Comparison of ENCODE assay signal across 10 mouse cellular contexts in the genomic region with DNA sequence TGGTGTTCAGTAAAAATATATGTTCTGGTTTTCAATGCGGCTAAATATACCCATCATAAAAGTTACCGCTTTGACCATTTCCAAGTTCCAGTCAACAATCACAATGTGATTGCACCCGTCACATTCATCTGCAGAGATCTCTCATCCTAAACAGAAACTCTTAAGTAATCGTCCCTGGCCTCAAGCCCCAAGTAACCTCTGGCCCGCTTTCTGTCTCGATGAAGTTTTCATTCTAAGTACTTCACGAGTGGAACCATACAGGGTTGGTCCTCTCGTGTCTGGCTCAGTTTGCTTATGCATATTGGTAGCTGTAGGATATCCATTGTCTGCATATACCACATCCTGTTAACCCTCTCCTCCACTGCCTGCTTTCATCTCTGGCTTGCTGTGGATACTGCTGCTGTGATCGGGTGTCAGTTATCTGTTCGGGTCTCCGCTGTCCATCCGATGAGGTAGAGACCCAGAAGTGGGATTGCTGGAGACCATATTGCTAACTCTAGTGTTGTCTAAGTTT. TPM values are rescaled to one million over a fixed set of nuclear protein-coding genes. Genes with fewer than 3 reads are reported as not detected.
DNase-seq lines count a peak whose midpoint lies in the region; ATAC-seq lines count a peak whose summit lies in the region.
"Had no signal": no experiment of that assay in that cellular context is flagged by ENCODE, and none has a peak within 500 bp of the region (broad histone marks: within the 10 kb centered on the region; RNA-seq: fewer than 3 reads in every experiment).

No protein-coding gene starts in this region.

- peaks cover 35% of the 10 kb centered on the region for H3K4me1 ChIP-seq in hindbrain, embryonic 12.5 days
- H3K4me1 ChIP-seq in hindbrain, embryonic 16.5 days (ENCODE audit: control insufficient read depth, insufficient read depth, low read depth, low read length), result peaks cover 10% of the 10 kb centered on the region
- H3K4me1 ChIP-seq in embryonic facial prominence, embryonic 12.5 days, result peaks cover 28% of the 10 kb centered on the region
- peaks cover 37% of the 10 kb centered on the region for H3K4me1 ChIP-seq in limb, embryonic 10.5 days

- ATAC-seq in hindbrain, embryonic 12.5 days (ENCODE audit: low FRiP score), result no peak
- ATAC-seq in hindbrain, embryonic 16.5 days, result no peak
- peak; percentile 91 for ATAC-seq in CD4-positive, CD25-positive, alpha-beta regulatory T cell, adult 4 months
- no peak for ATAC-seq in embryonic facial prominence, embryonic 12.5 days (ENCODE audit: insufficient number of reproducible peaks, insufficient read depth, low FRiP score, low TSS enrichment)

- DNase-seq in limb, embryonic 10.5 days (ENCODE audit: low spot score), result no peak
- no peak for DNase-seq in ovary, postnatal 36 days (ENCODE audit: low spot score)
- DNase-seq in adrenal gland, postnatal 4 days (ENCODE audit: low spot score in 2 of 2), result no peak
- no peak for DNase-seq in spleen, postnatal 4 days (ENCODE audit: low spot score in 2 of 2)
- DNase-seq: thymus, adult 2 months had no signal

- no peaks in the 10 kb centered on the region for H3K27me3 ChIP-seq in hindbrain, embryonic 12.5 days
- no peaks in the 10 kb centered on the region for H3K27me3 ChIP-seq in hindbrain, embryonic 16.5 days (replicated peaks; ENCODE audit: control insufficient read depth, insufficient read depth, low read length)
- no peaks in the 10 kb centered on the region for H3K27me3 ChIP-seq in embryonic facial prominence, embryonic 12.5 days
- no peaks in the 10 kb centered on the region for H3K27me3 ChIP-seq in limb, embryonic 10.5 days (ENCODE audit: low read depth, poor library complexity, severe bottlenecking)

- no peaks in the 10 kb centered on the region for H3K36me3 ChIP-seq in hindbrain, embryonic 12.5 days
- H3K36me3 ChIP-seq in hindbrain, embryonic 16.5 days (ENCODE audit: control insufficient read depth, insufficient read depth, low read length), result no peaks in the 10 kb centered on the region
- H3K36me3 ChIP-seq in embryonic facial prominence, embryonic 12.5 days, result no peaks in the 10 kb centered on the region
- peaks cover 5% of the 10 kb centered on the region; the same call in 1 of the 2 replicates for H3K36me3 ChIP-seq in limb, embryonic 10.5 days

- WGBS in hindbrain, embryonic 12.5 days, result 68% methylated on average over 12 of the region's 12 CpGs
- 66% methylated on average over 12 of the region's 12 CpGs for WGBS in hindbrain, embryonic 16.5 days
- WGBS in embryonic facial prominence, embryonic 12.5 days, result 66% methylated on average over 12 of the region's 12 CpGs
- WGBS in limb, embryonic 10.5 days, result 77% methylated on average over 12 of the region's 12 CpGs

- H3K9ac ChIP-seq in hindbrain, embryonic 12.5 days, result no peak overlapping the region
- H3K9ac ChIP-seq in hindbrain, embryonic 16.5 days (ENCODE audit: low read depth, low read length), result no peak overlapping the region
- no peak overlapping the region for H3K9ac ChIP-seq in embryonic facial prominence, embryonic 12.5 days
- H3K9ac ChIP-seq: liver, embryonic 14.5 days had no signal

- H3K27ac ChIP-seq in hindbrain, embryonic 12.5 days, result 0 out of 2 replicates have a peak overlapping the region, but pooled peaks have one; percentile 62
- H3K27ac ChIP-seq in hindbrain, embryonic 16.5 days (ENCODE audit: low read depth, low read length), result no peak overlapping the region
- peak overlapping the region; percentile 32; the same call in 1 of the 2 replicates for H3K27ac ChIP-seq in embryonic facial prominence, embryonic 12.5 days
- peak overlapping the region; percentile 59; the same call in 1 of the 2 replicates for H3K27ac ChIP-seq in limb, embryonic 10.5 days
- H3K27ac ChIP-seq: liver, embryonic 14.5 days had no signal

- no peaks in the 10 kb centered on the region for H3K9me3 ChIP-seq in hindbrain, embryonic 12.5 days (replicated peaks)
- no peaks in the 10 kb centered on the region for H3K9me3 ChIP-seq in hindbrain, embryonic 16.5 days (ENCODE audit: control insufficient read depth, low read length)
- no peaks in the 10 kb centered on the region for H3K9me3 ChIP-seq in embryonic facial prominence, embryonic 12.5 days
- H3K9me3 ChIP-seq in limb, embryonic 10.5 days (replicated peaks), result no peaks in the 10 kb centered on the region

- no peak overlapping the region for H3K4me3 ChIP-seq in hindbrain, embryonic 12.5 days
- no peak overlapping the region for H3K4me3 ChIP-seq in hindbrain, embryonic 16.5 days (ENCODE audit: low read length)
- no peak overlapping the region for H3K4me3 ChIP-seq in embryonic facial prominence, embryonic 12.5 days
- H3K4me3 ChIP-seq in limb, embryonic 10.5 days, result no peak overlapping the region

- H3K4me2 ChIP-seq in hindbrain, embryonic 12.5 days (replicated peaks), result no peak overlapping the region
- H3K4me2 ChIP-seq in hindbrain, embryonic 16.5 days (ENCODE audit: low read length), result no peak overlapping the region
- no peak overlapping the region for H3K4me2 ChIP-seq in embryonic facial prominence, embryonic 12.5 days (replicated peaks)

RNA-seq across cellular contexts. Expression of a gene that starts 14.2 kb away (rescaled TPM):
- 21.3 and 22.9 TPM in 2 replicates for polyA plus RNA-seq in hindbrain, embryonic 12.5 days (2016; fragmentation: Nextera tagmentation; extraction: Ambion mirVana)
- polyA plus RNA-seq in hindbrain, embryonic 16.5 days (2015; fragmentation: Nextera tagmentation; extraction: Ambion mirVana), result 7.2 and 10.0 TPM in 2 replicates
- polyA plus RNA-seq in CD4-positive, CD25-positive, alpha-beta regulatory T cell, adult 4 months (2017; shearing (Covaris generic)), result 10 to 100 TPM; 21.1 to 31.1 TPM
- 16.7 and 17.9 TPM in 2 replicates for polyA plus RNA-seq in embryonic facial prominence, embryonic 12.5 days (2016; fragmentation: Nextera tagmentation; extraction: Ambion mirVana)
- 11.1 and 11.6 TPM in 2 replicates for polyA plus RNA-seq in limb, embryonic 10.5 days (2016; fragmentation: Nextera tagmentation; extraction: Ambion mirVana)
- 10 to 100 TPM; 81.5 to 84.5 TPM for total RNA-seq in adrenal gland, postnatal 4 days (2021)
